Mouse (Mus musculus): ENCODE data around the gene Tmprss2. TPM values are rescaled to one million over a fixed set of nuclear protein-coding genes. Genes with fewer than 3 reads are reported as not detected.
A peak's percentile ranks its signal among the peaks of the same experiment; 100 is the strongest.

Gene Tmprss2
- polyA plus RNA-seq, 1 experiment from 2014 or later: not detected

DNA sequence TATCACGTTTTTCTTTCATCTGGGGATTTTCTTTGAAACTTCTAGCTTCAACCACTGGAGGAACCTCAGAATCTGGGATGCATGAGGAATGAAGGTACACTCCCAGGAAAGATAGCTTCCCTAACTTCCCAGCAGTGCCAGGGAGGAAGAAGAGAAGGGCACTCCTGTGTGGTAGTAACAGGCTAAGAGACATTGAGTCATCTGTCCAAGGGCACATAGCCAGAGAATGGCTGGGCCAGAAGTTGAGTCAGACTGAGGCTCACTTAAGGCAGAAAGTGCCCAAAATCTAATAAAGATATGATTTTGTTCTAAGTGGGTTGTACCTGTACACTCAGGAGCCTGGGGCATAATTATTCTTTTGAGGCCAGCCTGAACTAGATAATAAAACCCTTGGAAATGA, 41.6 kb downstream of the Tmprss2 start:
- no peak for ATAC-seq (ENCODE audit: low FRiP score)
- no peak overlapping the region for H3K27ac ChIP-seq (replicated peaks)
- H3K27me3 ChIP-seq (replicated peaks): no peaks in the 10 kb centered on the region
- 43% methylated on average over 1 of the region's 1 CpGs for WGBS
- H3K9ac ChIP-seq (replicated peaks): no peak overlapping the region
- no peak overlapping the region for H3K4me3 ChIP-seq (replicated peaks)
- no peaks in the 10 kb centered on the region for H3K9me3 ChIP-seq (replicated peaks)
- H3K4me1 ChIP-seq: no peaks in the 10 kb centered on the region
- H3K4me2 ChIP-seq: no peak overlapping the region
- H3K36me3 ChIP-seq: no peaks in the 10 kb centered on the region

- no peaks in the 10 kb centered on the region for H3K9me3 ChIP-seq (replicated peaks)
- WGBS: 70% methylated on average over 9 of the region's 9 CpGs
- H3K9ac ChIP-seq (replicated peaks): no peak overlapping the region
- no peak for ATAC-seq (ENCODE audit: low FRiP score)
- H3K4me2 ChIP-seq: no peak overlapping the region
- no peaks in the 10 kb centered on the region for H3K4me1 ChIP-seq
- H3K27me3 ChIP-seq (replicated peaks): no peaks in the 10 kb centered on the region
- H3K4me3 ChIP-seq (replicated peaks): no peak overlapping the region
- H3K36me3 ChIP-seq: no peaks in the 10 kb centered on the region
- no peak overlapping the region for H3K27ac ChIP-seq (replicated peaks)
Observed at GRCm38 (mm10) chr16:97568662-97569061, 42.3 kb downstream of the Tmprss2 start.

GRCm38 (mm10) chr16:97544340-97544739, 66.7 kb downstream of the Tmprss2 start:
- Histone ChIP-seq H3K4me2 (no peak overlapping the region), H3K4me3 (replicated peaks) (no peak overlapping the region), H3K36me3 (no peaks in the 10 kb centered on the region), H3K27ac (replicated peaks) (no peak overlapping the region), H3K9ac (replicated peaks) (no peak overlapping the region), H3K4me1 (no peaks in the 10 kb centered on the region), H3K9me3 (replicated peaks) (no peaks in the 10 kb centered on the region), H3K27me3 (replicated peaks) (no peaks in the 10 kb centered on the region)
- no peak for ATAC-seq (ENCODE audit: low FRiP score)
- WGBS: 74% methylated on average over 4 of the region's 4 CpGs

DNA sequence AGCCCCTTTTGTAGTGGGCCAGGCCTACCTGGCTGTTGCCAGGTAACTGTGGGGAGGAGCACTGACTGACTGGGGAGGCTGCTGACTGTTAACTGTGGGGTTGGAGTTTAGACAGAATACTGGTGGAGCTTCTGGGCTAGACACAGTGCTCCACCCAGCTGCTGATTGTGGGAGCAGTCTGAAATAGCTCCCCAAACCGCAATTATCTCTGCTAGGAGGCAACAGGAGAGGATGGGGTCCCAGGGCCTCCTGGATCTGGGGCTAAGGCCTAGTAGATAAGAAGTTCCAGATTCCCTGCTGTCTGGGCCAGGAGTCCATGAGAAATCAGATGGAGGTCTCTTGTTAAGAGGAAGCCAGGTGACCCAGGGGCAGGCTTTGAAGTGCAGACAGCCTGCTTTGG, 74.1 kb downstream of the Tmprss2 start:
- Histone ChIP-seq H3K36me3 (no peaks in the 10 kb centered on the region), H3K4me1 (peaks cover 24% of the 10 kb centered on the region), H3K4me2 (no peak overlapping the region), H3K9ac (replicated peaks) (no peak overlapping the region), H3K4me3 (replicated peaks) (no peak overlapping the region), H3K27me3 (replicated peaks) (no peaks in the 10 kb centered on the region), H3K27ac (replicated peaks) (no peak overlapping the region), H3K9me3 (replicated peaks) (no peaks in the 10 kb centered on the region)
- ATAC-seq (ENCODE audit: low FRiP score): no peak
- WGBS: 73% methylated on average over 1 of the region's 1 CpGs

GRCm38 (mm10) chr16:97535808-97536413, 75.1 kb downstream of the Tmprss2 start:
- no peak overlapping the region for H3K9ac ChIP-seq (replicated peaks)
- H3K27ac ChIP-seq (replicated peaks): peak overlapping the region; percentile 70
- peak overlapping the region; percentile 39 for H3K4me2 ChIP-seq
- ATAC-seq (ENCODE audit: low FRiP score): peak; percentile 82
- peaks cover 24% of the 10 kb centered on the region for H3K4me1 ChIP-seq
- H3K4me3 ChIP-seq (replicated peaks): no peak overlapping the region
- WGBS: 5% methylated on average over 3 of the region's 3 CpGs
- H3K27me3 ChIP-seq (replicated peaks): no peaks in the 10 kb centered on the region
- H3K9me3 ChIP-seq (replicated peaks): no peaks in the 10 kb centered on the region
- H3K36me3 ChIP-seq: no peaks in the 10 kb centered on the region

DNA sequence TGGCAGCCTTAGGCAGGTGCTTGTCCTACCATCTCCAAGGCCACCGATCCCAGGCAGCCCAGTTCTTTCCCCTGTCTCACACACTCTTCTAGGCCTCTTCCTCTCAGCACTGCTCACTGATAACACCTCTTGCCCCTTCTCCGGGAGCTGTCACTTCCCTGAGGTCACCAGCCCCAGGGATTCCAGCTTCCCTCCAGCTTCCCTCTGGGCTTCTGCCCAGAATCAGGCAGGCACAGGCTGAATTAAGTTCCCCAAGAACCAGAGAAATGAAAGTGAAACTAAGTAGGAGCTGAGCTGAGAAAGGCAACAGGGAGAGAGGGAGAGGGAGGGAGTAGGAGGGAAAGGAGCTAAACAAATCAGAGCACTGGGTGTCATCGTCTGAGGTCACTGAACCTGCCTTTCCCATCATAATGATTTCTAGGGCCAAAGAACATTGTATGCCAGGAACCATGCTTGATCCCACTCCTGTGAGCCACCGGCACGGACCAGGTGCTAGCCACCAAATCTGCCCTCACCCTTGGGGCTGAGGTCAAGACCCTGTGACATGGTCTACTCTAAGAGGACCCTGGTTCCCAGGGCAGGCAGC, 76.0 kb downstream of the Tmprss2 start:
- peaks cover 24% of the 10 kb centered on the region for H3K4me1 ChIP-seq
- no peaks in the 10 kb centered on the region for H3K36me3 ChIP-seq
- no peaks in the 10 kb centered on the region for H3K27me3 ChIP-seq (replicated peaks)
- H3K4me3 ChIP-seq (replicated peaks): no peak overlapping the region
- WGBS: 44% methylated on average over 5 of the region's 5 CpGs
- no peak overlapping the region for H3K9ac ChIP-seq (replicated peaks)
- peak overlapping the region; percentile 70 for H3K27ac ChIP-seq (replicated peaks)
- peak overlapping the region; percentile 39 for H3K4me2 ChIP-seq
- ATAC-seq (ENCODE audit: low FRiP score): no peak; the same call in 1 of the 2 replicates
- H3K9me3 ChIP-seq (replicated peaks): no peaks in the 10 kb centered on the region

- H3K9ac ChIP-seq (replicated peaks): no peak overlapping the region
- H3K4me2 ChIP-seq: peak overlapping the region; percentile 39
- no peaks in the 10 kb centered on the region for H3K36me3 ChIP-seq
- no peak overlapping the region for H3K4me3 ChIP-seq (replicated peaks)
- no peaks in the 10 kb centered on the region for H3K27me3 ChIP-seq (replicated peaks)
- no peaks in the 10 kb centered on the region for H3K9me3 ChIP-seq (replicated peaks)
- WGBS: 44% methylated on average over 1 of the region's 1 CpGs
- peaks cover 24% of the 10 kb centered on the region for H3K4me1 ChIP-seq
- peak overlapping the region; percentile 70 for H3K27ac ChIP-seq (replicated peaks)
- ATAC-seq (ENCODE audit: low FRiP score): no peak
Observed at GRCm38 (mm10) chr16:97534448-97534847, 76.5 kb downstream of the Tmprss2 start.

DNA sequence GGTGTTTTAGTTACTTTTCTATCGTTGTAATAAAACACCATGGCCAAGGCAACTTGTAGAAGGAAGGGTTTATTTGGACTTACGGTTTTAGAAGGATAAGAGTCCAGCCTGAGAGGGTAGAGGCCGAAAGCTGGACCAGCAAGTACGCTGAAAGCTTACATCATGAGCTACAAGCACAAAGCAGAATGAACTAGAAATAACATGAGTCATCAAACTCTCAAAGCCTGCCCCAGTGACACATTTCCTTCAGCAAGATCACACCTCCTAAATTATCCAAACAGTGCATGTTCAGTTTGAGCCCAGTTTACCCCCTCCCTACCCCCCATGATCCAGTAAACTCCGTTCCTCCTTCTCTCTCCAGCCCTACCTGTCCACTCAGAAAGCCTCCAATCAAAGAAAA, 77.2 kb downstream of the Tmprss2 start:
- 94% methylated on average over 5 of the region's 5 CpGs for WGBS

DNA sequence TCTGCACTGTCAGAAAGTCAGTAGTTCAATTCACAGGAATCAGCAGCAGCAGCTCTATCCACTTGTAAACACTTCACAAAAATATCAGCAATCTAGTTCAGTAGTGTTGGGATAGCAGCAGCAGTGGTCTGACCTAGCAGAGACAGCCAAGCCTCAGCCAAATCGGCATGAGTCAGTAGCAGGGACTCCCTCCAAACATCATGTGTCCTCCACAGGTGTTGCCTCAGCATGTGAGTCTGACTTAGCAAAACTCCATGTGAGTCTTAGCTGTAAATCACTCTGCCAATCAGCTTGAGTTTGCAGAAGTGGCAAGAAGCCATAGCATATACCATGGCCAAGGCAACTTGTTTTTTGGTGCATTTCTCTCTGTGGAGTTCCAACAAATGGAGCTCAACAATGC, 77.9 kb downstream of the Tmprss2 start:
- no peaks in the 10 kb centered on the region for H3K36me3 ChIP-seq
- H3K4me3 ChIP-seq (replicated peaks): no peak overlapping the region
- no peaks in the 10 kb centered on the region for H3K27me3 ChIP-seq (replicated peaks)
- ATAC-seq (ENCODE audit: low FRiP score): no peak
- no peak overlapping the region for H3K27ac ChIP-seq (replicated peaks)
- H3K9me3 ChIP-seq (replicated peaks): no peaks in the 10 kb centered on the region
- H3K9ac ChIP-seq (replicated peaks): no peak overlapping the region
- peaks cover 24% of the 10 kb centered on the region for H3K4me1 ChIP-seq
- H3K4me2 ChIP-seq: no peak overlapping the region
- WGBS: 91% methylated on average over 1 of the region's 1 CpGs

More for the DNA sequence above, 77.2 kb downstream of the Tmprss2 start:
- H3K27ac ChIP-seq (replicated peaks): no peak overlapping the region
- no peaks in the 10 kb centered on the region for H3K9me3 ChIP-seq (replicated peaks)
- no peaks in the 10 kb centered on the region for H3K27me3 ChIP-seq (replicated peaks)
- no peak overlapping the region for H3K4me3 ChIP-seq (replicated peaks)
- H3K4me1 ChIP-seq: peaks cover 24% of the 10 kb centered on the region
- H3K36me3 ChIP-seq: no peaks in the 10 kb centered on the region
- no peak overlapping the region for H3K9ac ChIP-seq (replicated peaks)
- H3K4me2 ChIP-seq: no peak overlapping the region
- ATAC-seq (ENCODE audit: low FRiP score): no peak

DNA sequence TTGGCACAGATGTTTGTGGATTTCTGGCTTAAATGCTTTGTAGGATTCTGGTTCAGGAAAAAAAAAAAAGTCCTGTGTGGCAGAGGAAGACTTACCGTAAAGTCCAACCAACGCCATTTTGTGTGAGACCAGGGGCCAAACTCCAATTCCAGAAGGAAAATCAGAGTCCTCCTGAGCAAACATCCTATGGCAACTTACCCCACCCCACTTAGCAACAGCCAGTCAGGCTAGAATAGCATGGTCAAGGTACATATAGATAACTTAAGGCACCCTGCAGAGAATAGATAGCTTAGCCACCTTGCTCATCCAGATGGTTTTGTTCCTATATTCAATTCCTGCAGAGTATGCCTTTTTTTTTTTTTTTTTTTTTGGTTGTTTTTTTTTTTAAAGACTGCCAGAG, 81.8 kb downstream of the Tmprss2 start:
- no peaks in the 10 kb centered on the region for H3K4me1 ChIP-seq
- no peaks in the 10 kb centered on the region for H3K27me3 ChIP-seq (replicated peaks)
- no peak overlapping the region for H3K9ac ChIP-seq (replicated peaks)
- no peak overlapping the region for H3K4me3 ChIP-seq (replicated peaks)
- WGBS: 86% methylated on average over 2 of the region's 2 CpGs
- no peaks in the 10 kb centered on the region for H3K36me3 ChIP-seq
- no peak for ATAC-seq (ENCODE audit: low FRiP score)
- no peak overlapping the region for H3K4me2 ChIP-seq
- H3K27ac ChIP-seq (replicated peaks): no peak overlapping the region
- H3K9me3 ChIP-seq (replicated peaks): no peaks in the 10 kb centered on the region

DNA sequence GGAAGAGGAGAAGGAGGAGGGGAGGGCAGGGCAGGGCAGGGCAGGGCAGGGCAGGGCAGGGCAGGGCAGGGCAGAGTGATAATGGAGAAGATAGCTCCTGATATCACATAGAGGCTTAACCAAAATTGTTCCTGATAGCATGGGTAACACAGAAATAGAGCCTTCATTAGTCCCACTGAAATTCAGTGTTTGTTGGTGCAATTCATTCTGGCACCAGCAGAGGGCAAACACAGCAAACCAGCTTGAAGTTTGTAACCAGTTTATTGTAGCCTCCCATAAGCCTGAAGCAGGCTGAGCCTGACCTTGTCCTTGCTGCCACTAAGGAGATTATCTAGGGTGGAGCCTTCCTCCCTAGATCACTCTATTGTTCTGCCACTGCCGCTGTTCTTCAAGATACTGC, 88.0 kb downstream of the Tmprss2 start:
- 21% methylated on average over 1 of the region's 1 CpGs for WGBS
- H3K4me1 ChIP-seq: no peaks in the 10 kb centered on the region
- H3K4me2 ChIP-seq: no peak overlapping the region
- H3K27me3 ChIP-seq (replicated peaks): no peaks in the 10 kb centered on the region
- no peak overlapping the region for H3K9ac ChIP-seq (replicated peaks)
- H3K27ac ChIP-seq (replicated peaks): no peak overlapping the region
- ATAC-seq (ENCODE audit: low FRiP score): no peak
- H3K9me3 ChIP-seq (replicated peaks): no peaks in the 10 kb centered on the region
- no peaks in the 10 kb centered on the region for H3K36me3 ChIP-seq
- H3K4me3 ChIP-seq (replicated peaks): no peak overlapping the region

GRCm38 (mm10) chr16:97521983-97522382, 89.0 kb downstream of the Tmprss2 start:
- Histone ChIP-seq H3K36me3 (no peaks in the 10 kb centered on the region), H3K27me3 (replicated peaks) (no peaks in the 10 kb centered on the region), H3K4me3 (replicated peaks) (no peak overlapping the region), H3K9me3 (replicated peaks) (no peaks in the 10 kb centered on the region), H3K27ac (replicated peaks) (no peak overlapping the region), H3K4me1 (no peaks in the 10 kb centered on the region), H3K4me2 (no peak overlapping the region), H3K9ac (replicated peaks) (no peak overlapping the region)
- 74% methylated on average over 6 of the region's 6 CpGs for WGBS
- no peak for ATAC-seq (ENCODE audit: low FRiP score)

Measured in neural tube, embryonic 15.5 days (tissue).